Mouse (Mus musculus) lung, embryonic 16.5 days (tissue): ENCODE results near the gene St6galnac4. TPM values are rescaled to one million over a fixed set of nuclear protein-coding genes. Genes with fewer than 3 reads are reported as not detected.
A peak's percentile ranks its signal among the peaks of the same experiment; 100 is the strongest.

Source experiments
- ATAC-seq: fragments of 200-750 bp; cut with Nextera tagmentation; 2 replicates; pipeline ENCODE4 v1.8.0; 2017; ENCODE audit warnings: low read depth, mild to moderate bottlenecking, moderate library complexity
- H3K27ac ChIP-seq: fragments of 300-500 bp; sonication (generic); 2 replicates; pipeline ENCODE4 v1.5.1; 2014; ENCODE audit warnings: mild to moderate bottlenecking, control low read depth, low read length
- H3K27me3 ChIP-seq: fragments of 300-500 bp; sonication (generic); 2 replicates; pipeline ENCODE4 v1.6.1; 2014; ENCODE audit warnings: low read depth, low read length, mixed read lengths; ENCODE audit not compliant: control insufficient read depth, insufficient read depth
- H3K36me3 ChIP-seq: fragments of 300-500 bp; sonication (generic); 2 replicates; pipeline ENCODE4 v1.6.1; 2014; ENCODE audit warnings: low read length; ENCODE audit not compliant: control insufficient read depth, insufficient read depth
- H3K4me1 ChIP-seq: fragments of 300-500 bp; sonication (generic); replicated peaks from 2 replicates; pipeline ENCODE4 v1.6.1; 2014; ENCODE audit warnings: low read length, mixed read lengths; ENCODE audit not compliant: control insufficient read depth, insufficient read depth
- H3K4me2 ChIP-seq: fragments of 300-500 bp; sonication (generic); 2 replicates; pipeline ENCODE4 v1.6.1; 2014; ENCODE audit warnings: low read depth, low read length, control low read depth
- H3K4me3 ChIP-seq: fragments of 300-500 bp; sonication (generic); 2 replicates; pipeline ENCODE4 v1.5.1; 2014; ENCODE audit warnings: mild to moderate bottlenecking, low read length, control low read depth
- H3K9ac ChIP-seq: fragments of 300-500 bp; sonication (generic); 2 replicates; pipeline ENCODE4 v1.6.1; 2014; ENCODE audit warnings: low read length, control low read depth
- H3K9me3 ChIP-seq: fragments of 300-500 bp; sonication (generic); 2 replicates; pipeline ENCODE4 v1.6.1; 2016; ENCODE audit warnings: low read length; ENCODE audit not compliant: control insufficient read depth
- WGBS: fragments of 180-500 bp; shearing (Covaris S2); extraction: QIAGEN DNeasy Blood & Tissue Kit; methylation state at CpG from one replicate; pipeline ENCODE4 v1.1.7; 2014; 5-methylcytosine and 5-hydroxymethylcytosine counted together
- polyA plus RNA-seq: library from polyadenylated mRNA; unstranded; fragments of >200 nt; fragmentation: Nextera tagmentation; extraction: Ambion mirVana; gene quantifications from 2 replicates; pipeline ENCODE4 v1.2.1, GENCODE M21; 2015

St6galnac4 gene
- polyA plus RNA-seq, 1 experiment from 2014 or later: 26.0 TPM

DNA sequence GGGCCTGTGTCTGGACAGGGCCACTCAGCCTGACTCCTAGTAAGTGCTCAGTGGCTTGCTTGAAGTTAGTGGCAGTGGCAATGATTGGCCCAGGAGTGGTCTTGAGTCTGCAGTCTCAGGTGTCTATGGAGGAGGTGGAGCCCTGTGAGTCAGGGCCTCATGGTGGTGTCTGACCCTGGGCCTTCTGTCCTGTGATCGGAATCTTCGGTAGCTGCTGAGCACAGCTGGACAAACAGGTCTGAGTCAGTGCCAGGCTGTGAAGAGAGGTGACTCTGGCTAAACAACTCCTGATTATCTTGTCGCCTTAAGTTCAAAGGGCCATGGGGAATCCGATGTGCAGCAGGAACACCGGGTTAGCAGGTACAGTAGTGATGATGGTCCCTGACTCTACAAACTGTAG is 39.5 kb upstream of the St6galnac4 start:
- Histone ChIP-seq H3K36me3 (no peaks in the 10 kb centered on the region), H3K4me1 (peaks cover 14% of the 10 kb centered on the region), H3K9me3 (no peaks in the 10 kb centered on the region), H3K27ac (no peak overlapping the region), H3K4me2 (no peak overlapping the region), H3K27me3 (no peaks in the 10 kb centered on the region), H3K4me3 (no peak overlapping the region), H3K9ac (no peak overlapping the region)
- ATAC-seq: no peak
- 64% methylated on average over 5 of the region's 5 CpGs for WGBS

- no peak for ATAC-seq
- H3K9me3 ChIP-seq: no peaks in the 10 kb centered on the region
These were observed 38.7 kb upstream of the St6galnac4 start for GRCm38 (mm10) chr2:32547964-32548739.

DNA sequence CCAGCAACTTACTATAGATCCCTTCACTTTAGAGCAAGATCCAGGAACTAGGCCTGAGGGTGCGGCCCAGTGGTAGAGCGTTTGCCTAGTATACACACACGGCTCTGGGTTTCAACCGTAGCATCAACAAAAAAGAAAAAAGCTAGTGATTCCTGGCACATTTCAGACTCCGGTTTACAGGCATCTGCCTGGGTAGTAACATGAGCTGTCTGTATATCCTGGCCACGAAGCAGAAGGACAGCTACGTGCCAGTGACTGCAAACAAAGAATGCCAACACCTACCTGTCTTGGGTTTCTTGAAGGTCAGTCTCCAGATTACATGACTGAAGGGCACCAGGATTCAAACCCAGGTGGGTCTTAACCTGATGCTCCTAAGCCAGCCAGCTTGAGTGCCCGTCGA is 37.7 kb upstream of the St6galnac4 start:
- Histone ChIP-seq H3K36me3 (no peaks in the 10 kb centered on the region), H3K27me3 (no peaks in the 10 kb centered on the region), H3K4me3 (no peak overlapping the region), H3K9ac (no peak overlapping the region), H3K27ac (peak overlapping the region; percentile 43), H3K4me2 (no peak overlapping the region), H3K9me3 (no peaks in the 10 kb centered on the region), H3K4me1 (peaks cover 11% of the 10 kb centered on the region)
- 65% methylated on average over 9 of the region's 9 CpGs for WGBS
- no peak for ATAC-seq

More at GRCm38 (mm10) chr2:32547964-32548739, 38.7 kb upstream of the St6galnac4 start:
- Histone ChIP-seq H3K4me1 (peaks cover 11% of the 10 kb centered on the region), H3K27me3 (no peaks in the 10 kb centered on the region), H3K36me3 (no peaks in the 10 kb centered on the region), H3K4me3 (no peak overlapping the region), H3K4me2 (no peak overlapping the region), H3K9ac (no peak overlapping the region), H3K27ac (no peak overlapping the region)
- WGBS: 83% methylated on average over 7 of the region's 7 CpGs

- no peaks in the 10 kb centered on the region for H3K27me3 ChIP-seq
- no peaks in the 10 kb centered on the region for H3K36me3 ChIP-seq
- H3K9ac ChIP-seq: no peak overlapping the region
- peak overlapping the region; percentile 43; the same call in 1 of the 2 replicates for H3K27ac ChIP-seq
- H3K9me3 ChIP-seq: no peaks in the 10 kb centered on the region
- H3K4me3 ChIP-seq: no peak overlapping the region
- 41% methylated on average over 6 of the region's 6 CpGs for WGBS
- H3K4me2 ChIP-seq: no peak overlapping the region
- peak; percentile 82 for ATAC-seq
- H3K4me1 ChIP-seq: peaks cover 11% of the 10 kb centered on the region
These were observed 37.1 kb upstream of the St6galnac4 start for GRCm38 (mm10) chr2:32549764-32550163.

GRCm38 (mm10) chr2:32551236-32551635 is 35.7 kb upstream of the St6galnac4 start:
- Histone ChIP-seq H3K4me3 (no peak overlapping the region), H3K4me1 (peaks cover 22% of the 10 kb centered on the region)

GRCm38 (mm10) chr2:32553592-32554148 is 33.2 kb upstream of the St6galnac4 start:
- ATAC-seq: no peak

More at GRCm38 (mm10) chr2:32551236-32551635, 35.7 kb upstream of the St6galnac4 start:
- Histone ChIP-seq H3K27me3 (no peaks in the 10 kb centered on the region), H3K9ac (no peak overlapping the region), H3K36me3 (no peaks in the 10 kb centered on the region), H3K4me2 (no peak overlapping the region), H3K27ac (no peak overlapping the region), H3K9me3 (no peaks in the 10 kb centered on the region)
- 67% methylated on average over 5 of the region's 5 CpGs for WGBS
- no peak for ATAC-seq

GRCm38 (mm10) chr2:32555484-32555883 is 31.4 kb upstream of the St6galnac4 start:
- Histone ChIP-seq H3K4me3 (no peak overlapping the region), H3K4me1 (peaks cover 15% of the 10 kb centered on the region), H3K27me3 (no peaks in the 10 kb centered on the region), H3K9me3 (no peaks in the 10 kb centered on the region), H3K9ac (0 out of 2 replicates have a peak overlapping the region, but pooled peaks have one; percentile 8), H3K27ac (peak overlapping the region; percentile 63), H3K36me3 (peaks cover 7% of the 10 kb centered on the region), H3K4me2 (no peak overlapping the region)
- ATAC-seq: peak; percentile 62
- WGBS: 39% methylated on average over 4 of the region's 4 CpGs

More at GRCm38 (mm10) chr2:32553592-32554148, 33.2 kb upstream of the St6galnac4 start:
- no peaks in the 10 kb centered on the region for H3K27me3 ChIP-seq
- H3K9ac ChIP-seq: no peak overlapping the region
- H3K27ac ChIP-seq: no peak overlapping the region
- whole genome bisulfite sequencing: 70% methylated on average over 7 of the region's 7 CpGs
- H3K4me3 ChIP-seq: no peak overlapping the region
- peaks cover 25% of the 10 kb centered on the region for H3K4me1 ChIP-seq
- no peaks in the 10 kb centered on the region for H3K9me3 ChIP-seq
- no peak overlapping the region for H3K4me2 ChIP-seq
- no peaks in the 10 kb centered on the region for H3K36me3 ChIP-seq

DNA sequence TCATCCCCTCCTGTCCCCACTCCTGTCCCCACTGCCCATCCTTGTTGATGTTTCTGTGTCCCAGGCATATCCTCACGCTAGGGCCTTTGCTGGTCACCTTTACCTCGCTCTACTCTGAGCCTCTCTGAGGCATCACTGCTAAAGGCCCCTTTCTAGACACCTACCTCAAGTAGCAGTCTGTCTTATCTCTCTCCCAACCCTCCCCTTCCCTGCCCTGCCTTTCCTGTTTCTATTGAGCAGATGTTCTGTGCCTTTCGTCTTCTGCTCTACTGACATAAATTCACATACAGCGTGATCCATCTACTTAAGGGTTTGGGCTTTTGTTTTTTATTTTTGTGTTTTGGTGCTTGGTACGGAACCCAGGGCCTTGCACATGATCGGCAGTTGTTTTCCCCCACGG is 30.9 kb upstream of the St6galnac4 start:
- Histone ChIP-seq H3K9me3 (no peaks in the 10 kb centered on the region), H3K9ac (no peak overlapping the region), H3K27me3 (no peaks in the 10 kb centered on the region), H3K4me3 (no peak overlapping the region), H3K4me1 (peaks cover 15% of the 10 kb centered on the region), H3K27ac (peak overlapping the region; percentile 17), H3K36me3 (peaks cover 8% of the 10 kb centered on the region), H3K4me2 (no peak overlapping the region)
- ATAC-seq: no peak
- WGBS: 69% methylated on average over 7 of the region's 7 CpGs

DNA sequence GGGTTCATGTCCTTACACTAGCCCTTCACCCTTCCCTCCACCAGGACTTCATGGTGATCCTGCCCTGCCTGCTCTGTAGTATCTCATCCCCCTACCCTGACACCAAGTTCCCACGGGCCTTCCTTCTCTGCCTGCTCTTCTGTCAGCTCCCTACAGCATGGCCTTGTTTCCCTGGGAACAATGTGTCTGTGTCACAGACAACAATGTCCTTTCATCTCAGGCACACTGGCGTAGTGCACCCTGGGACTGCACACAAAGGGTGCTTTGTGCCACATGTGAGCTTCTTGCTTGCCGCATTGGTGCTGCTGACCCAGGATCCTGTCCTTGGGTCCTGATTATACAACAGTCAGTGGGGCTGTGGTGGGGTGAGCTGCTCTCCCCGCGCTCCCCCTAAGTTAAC is 27.3 kb upstream of the St6galnac4 start:
- no peak for ATAC-seq
- 66% methylated on average over 5 of the region's 5 CpGs for WGBS
- Histone ChIP-seq H3K27ac (no peak overlapping the region; the same call in 1 of the 2 replicates), H3K9ac (no peak overlapping the region), H3K27me3 (no peaks in the 10 kb centered on the region), H3K9me3 (no peaks in the 10 kb centered on the region), H3K4me1 (peaks cover 15% of the 10 kb centered on the region), H3K36me3 (peaks cover 22% of the 10 kb centered on the region), H3K4me2 (no peak overlapping the region), H3K4me3 (no peak overlapping the region)
